Mouse (Mus musculus) midbrain, embryonic 10.5 days (tissue): Measurements from ENCODE around the gene Synrg. TPM values are rescaled to one million over a fixed set of nuclear protein-coding genes. Genes with fewer than 3 reads are reported as not detected.
A peak's percentile ranks its signal among the peaks of the same experiment; 100 is the strongest.

ENCODE experiments used
- DNase-seq: peaks from one replicate; pipeline ENCODE4 v3.0.0-alpha.2; 2017; ENCODE audit warnings: low spot score
- H3K27ac ChIP-seq: fragments of 300-500 bp; sonication (generic); replicated peaks from 2 replicates; pipeline ENCODE4 v1.5.1; 2016; ENCODE audit warnings: mild to moderate bottlenecking
- H3K27me3 ChIP-seq: fragments of 300-500 bp; sonication (generic); 2 replicates; pipeline ENCODE4 v1.6.1; 2016; ENCODE audit warnings: low read depth, mild to moderate bottlenecking; ENCODE audit not compliant: poor library complexity, severe bottlenecking
- H3K36me3 ChIP-seq: fragments of 300-500 bp; sonication (generic); 2 replicates; pipeline ENCODE4 v1.6.1; 2016; ENCODE audit warnings: mild to moderate bottlenecking, moderate library complexity
- H3K4me1 ChIP-seq: fragments of 300-500 bp; sonication (generic); 2 replicates; pipeline ENCODE4 v1.6.1; 2016
- H3K4me3 ChIP-seq: fragments of 300-500 bp; sonication (generic); 2 replicates; pipeline ENCODE4 v1.5.1; 2016; ENCODE audit warnings: mild to moderate bottlenecking, moderate library complexity
- H3K9me3 ChIP-seq: fragments of 300-500 bp; sonication (generic); replicated peaks from 2 replicates; pipeline ENCODE4 v1.6.1; 2016; ENCODE audit warnings: mild to moderate bottlenecking
- WGBS: fragments of 180-500 bp; shearing (Covaris S2); methylation state at CpG from one replicate; pipeline ENCODE4 v1.1.7; 2016; 5-methylcytosine and 5-hydroxymethylcytosine counted together
- polyA plus RNA-seq: library from polyadenylated mRNA; unstranded; fragments of >200 nt; fragmentation: Nextera tagmentation; extraction: Ambion mirVana; gene quantifications from 2 replicates; pipeline ENCODE4 v1.2.1, GENCODE M21; 2016

Gene Synrg
- polyA plus RNA-seq, 1 experiment from 2014 or later, result 11.0 TPM

- no peak overlapping the region for H3K4me3 ChIP-seq
- DNase-seq, result no peak
- WGBS, result 96% methylated on average over 2 of the region's 2 CpGs
- no peaks in the 10 kb centered on the region for H3K9me3 ChIP-seq
- peaks cover 100% of the 10 kb centered on the region for H3K36me3 ChIP-seq
- no peaks in the 10 kb centered on the region for H3K27me3 ChIP-seq
- no peaks in the 10 kb centered on the region for H3K4me1 ChIP-seq
- H3K27ac ChIP-seq, result no peak overlapping the region
These were observed 31.3 kb downstream of the Synrg start for GRCm38 (mm10) chr11:83995535-83995950.

DNA sequence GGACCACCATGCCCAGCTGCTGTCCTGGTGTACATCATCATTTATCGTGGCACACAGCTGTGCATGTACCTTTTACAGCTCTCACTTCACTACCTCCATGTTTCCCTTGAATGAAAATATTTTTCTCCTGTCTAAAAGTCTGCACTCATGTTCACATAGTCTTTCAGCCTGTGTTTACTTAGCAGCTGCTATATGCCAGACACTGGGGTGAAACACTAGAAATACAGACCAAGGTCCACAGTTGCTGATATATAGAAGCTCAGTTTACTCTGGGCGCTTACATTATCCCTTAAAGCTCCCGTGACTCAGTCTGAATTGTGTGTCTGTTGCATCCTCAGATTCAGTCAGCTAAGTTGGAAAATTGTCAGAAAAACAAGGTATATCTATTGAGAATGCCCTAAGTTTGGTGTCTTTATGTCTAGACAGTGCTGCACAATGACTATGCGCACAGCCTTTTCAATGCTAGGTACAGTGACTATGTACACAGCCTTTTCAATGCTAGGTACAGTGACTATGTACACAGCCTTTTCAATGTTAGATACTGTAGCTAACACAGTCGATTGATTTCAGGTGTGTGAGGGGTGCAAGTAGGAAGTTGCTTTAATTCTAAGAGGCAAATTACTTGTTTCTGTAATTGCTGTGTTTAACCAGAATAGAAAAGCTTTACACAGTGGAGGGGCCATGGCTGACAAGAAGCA lies 33.1 kb downstream of the Synrg start:
- H3K27me3 ChIP-seq, result no peaks in the 10 kb centered on the region
- 91% methylated on average over 5 of the region's 5 CpGs for WGBS
- no peak overlapping the region for H3K27ac ChIP-seq
- H3K9me3 ChIP-seq, result no peaks in the 10 kb centered on the region
- H3K4me3 ChIP-seq, result no peak overlapping the region
- DNase-seq, result no peak
- H3K36me3 ChIP-seq, result peaks cover 100% of the 10 kb centered on the region
- no peaks in the 10 kb centered on the region for H3K4me1 ChIP-seq

DNA sequence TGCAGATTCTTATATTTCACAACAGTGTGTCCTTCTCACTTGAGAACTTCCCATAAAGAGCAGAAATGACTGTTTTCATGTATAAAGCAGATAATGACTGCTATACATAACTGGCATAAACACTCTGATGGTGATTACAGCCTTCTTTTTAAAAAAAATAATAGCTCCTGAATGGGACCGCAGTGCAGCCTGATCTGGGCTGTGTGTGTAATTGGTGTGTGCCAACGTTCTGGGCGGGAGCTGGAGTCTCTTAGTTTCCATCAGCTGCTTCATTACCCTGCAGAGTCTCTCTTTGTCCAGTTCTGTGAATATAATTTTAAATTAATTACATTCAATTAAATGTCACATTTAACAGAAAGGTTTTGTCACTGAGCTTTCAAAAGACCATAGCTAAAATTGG lies 34.8 kb downstream of the Synrg start:
- Histone ChIP-seq H3K4me1 (no peaks in the 10 kb centered on the region), H3K27me3 (no peaks in the 10 kb centered on the region), H3K36me3 (peaks cover 100% of the 10 kb centered on the region), H3K9me3 (no peaks in the 10 kb centered on the region), H3K4me3 (no peak overlapping the region), H3K27ac (no peak overlapping the region)
- WGBS, result 96% methylated on average over 3 of the region's 3 CpGs
- DNase-seq, result no peak

- Histone ChIP-seq H3K27me3 (no peaks in the 10 kb centered on the region), H3K9me3 (no peaks in the 10 kb centered on the region), H3K27ac (no peak overlapping the region), H3K4me3 (no peak overlapping the region), H3K36me3 (peaks cover 100% of the 10 kb centered on the region), H3K4me1 (no peaks in the 10 kb centered on the region)
- DNase-seq, result no peak
- 91% methylated on average over 4 of the region's 4 CpGs for WGBS
These were observed 35.2 kb downstream of the Synrg start for GRCm38 (mm10) chr11:83999411-83999915.

DNA sequence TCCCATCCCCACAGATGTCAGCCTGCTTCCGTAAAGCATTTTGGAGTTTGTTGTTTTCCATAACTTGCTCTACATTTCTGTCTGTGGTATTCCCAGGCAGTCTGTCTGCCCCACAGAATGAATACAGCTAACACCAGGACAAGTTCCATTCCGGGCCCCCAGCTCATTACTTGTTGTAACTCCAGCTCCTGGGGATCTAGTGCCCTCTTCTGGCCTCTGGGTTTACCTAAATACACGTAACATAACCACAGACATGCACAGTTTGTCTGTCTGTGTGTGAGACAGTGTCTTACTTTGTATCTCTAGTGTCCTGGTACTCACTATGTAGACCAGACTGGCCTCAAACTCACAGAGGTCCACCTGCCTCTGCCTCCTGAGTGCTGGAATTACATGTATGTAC lies 37.0 kb downstream of the Synrg start:
- Histone ChIP-seq H3K36me3 (peaks cover 98% of the 10 kb centered on the region), H3K27ac (no peak overlapping the region), H3K9me3 (no peaks in the 10 kb centered on the region), H3K4me1 (no peaks in the 10 kb centered on the region), H3K4me3 (no peak overlapping the region), H3K27me3 (no peaks in the 10 kb centered on the region)
- no peak for DNase-seq
- 90% methylated on average over 3 of the region's 3 CpGs for WGBS

- WGBS, result 95% methylated on average over 6 of the region's 6 CpGs
These were observed 39.8 kb downstream of the Synrg start for GRCm38 (mm10) chr11:84003986-84004385.

GRCm38 (mm10) chr11:84009001-84009400 lies 44.8 kb downstream of the Synrg start:
- H3K4me1 ChIP-seq, result peaks cover 42% of the 10 kb centered on the region
- no peak overlapping the region for H3K4me3 ChIP-seq
- H3K27me3 ChIP-seq, result peaks cover 15% of the 10 kb centered on the region; the same call in 1 of the 2 replicates
- H3K9me3 ChIP-seq, result no peaks in the 10 kb centered on the region
- 86% methylated on average over 9 of the region's 9 CpGs for WGBS
- DNase-seq, result no peak
- no peak overlapping the region for H3K27ac ChIP-seq
- peaks cover 56% of the 10 kb centered on the region for H3K36me3 ChIP-seq

More at GRCm38 (mm10) chr11:84003986-84004385, 39.8 kb downstream of the Synrg start:
- H3K9me3 ChIP-seq, result no peaks in the 10 kb centered on the region
- DNase-seq, result no peak
- H3K36me3 ChIP-seq, result peaks cover 88% of the 10 kb centered on the region
- H3K27me3 ChIP-seq, result peaks cover 4% of the 10 kb centered on the region; the same call in 1 of the 2 replicates
- no peaks in the 10 kb centered on the region for H3K4me1 ChIP-seq
- no peak overlapping the region for H3K4me3 ChIP-seq
- H3K27ac ChIP-seq, result no peak overlapping the region

GRCm38 (mm10) chr11:84010411-84010810 lies 46.2 kb downstream of the Synrg start:
- Histone ChIP-seq H3K9me3 (no peaks in the 10 kb centered on the region), H3K27me3 (peaks cover 15% of the 10 kb centered on the region; the same call in 1 of the 2 replicates), H3K4me1 (peaks cover 55% of the 10 kb centered on the region), H3K4me3 (no peak overlapping the region), H3K27ac (no peak overlapping the region), H3K36me3 (peaks cover 41% of the 10 kb centered on the region)
- WGBS, result 65% methylated on average over 9 of the region's 9 CpGs
- DNase-seq, result no peak

DNA sequence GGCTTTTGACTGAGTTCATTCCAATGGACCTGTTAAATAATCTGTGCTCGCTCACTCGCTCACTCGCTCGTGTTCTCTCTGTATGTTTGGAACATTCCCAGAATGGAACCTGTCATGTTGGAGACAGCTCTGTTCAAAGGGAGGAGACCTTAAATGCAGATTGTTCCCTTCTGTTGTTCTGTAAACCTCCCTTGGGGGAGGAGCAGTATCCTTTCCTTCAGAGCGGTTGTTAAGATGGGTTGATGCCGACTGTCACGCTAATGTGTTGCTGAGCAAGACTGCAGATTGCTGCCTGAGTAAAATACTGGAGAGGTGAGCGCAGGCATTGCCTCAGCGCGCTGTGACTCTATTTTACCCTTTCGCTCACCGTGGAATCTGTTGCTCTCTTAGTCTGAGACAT lies 46.8 kb downstream of the Synrg start:
- peak; percentile 24 for DNase-seq
- Histone ChIP-seq H3K4me3 (peak overlapping the region; percentile 30), H3K27me3 (peaks cover 15% of the 10 kb centered on the region; the same call in 1 of the 2 replicates), H3K36me3 (peaks cover 35% of the 10 kb centered on the region), H3K27ac (peak overlapping the region; percentile 71), H3K4me1 (peaks cover 57% of the 10 kb centered on the region), H3K9me3 (no peaks in the 10 kb centered on the region)
- WGBS, result 11% methylated on average over 12 of the region's 12 CpGs

- H3K36me3 ChIP-seq, result peaks cover 35% of the 10 kb centered on the region
- DNase-seq, result peak; percentile 22
- H3K27me3 ChIP-seq, result peaks cover 15% of the 10 kb centered on the region; the same call in 1 of the 2 replicates
- H3K27ac ChIP-seq, result peak overlapping the region; percentile 71
- peaks cover 57% of the 10 kb centered on the region for H3K4me1 ChIP-seq
- H3K4me3 ChIP-seq, result peak overlapping the region; percentile 30
- WGBS, result 15% methylated on average over 2 of the region's 2 CpGs
- H3K9me3 ChIP-seq, result no peaks in the 10 kb centered on the region
These were observed 47.3 kb downstream of the Synrg start for GRCm38 (mm10) chr11:84011576-84011975.

GRCm38 (mm10) chr11:84013105-84013504 lies 48.9 kb downstream of the Synrg start:
- Histone ChIP-seq H3K36me3 (peaks cover 37% of the 10 kb centered on the region), H3K9me3 (no peaks in the 10 kb centered on the region), H3K27ac (peak overlapping the region; percentile 68), H3K27me3 (peaks cover 15% of the 10 kb centered on the region; the same call in 1 of the 2 replicates), H3K4me1 (peaks cover 57% of the 10 kb centered on the region), H3K4me3 (no peak overlapping the region)
- WGBS, result 8% methylated on average over 7 of the region's 7 CpGs
- no peak for DNase-seq

GRCm38 (mm10) chr11:84016147-84016809 lies 52.0 kb downstream of the Synrg start:
- Histone ChIP-seq H3K27me3 (no peaks in the 10 kb centered on the region), H3K27ac (no peak overlapping the region), H3K9me3 (no peaks in the 10 kb centered on the region), H3K36me3 (peaks cover 42% of the 10 kb centered on the region), H3K4me1 (peaks cover 39% of the 10 kb centered on the region), H3K4me3 (no peak overlapping the region)
- 83% methylated on average over 6 of the region's 6 CpGs for WGBS
- no peak for DNase-seq
